Mouse (Mus musculus) heart, adult 2 months (tissue): ENCODE measurements at regions not wholly inside any gene's neighbourhood (a gene's known extent, or its start where the extent isn't known, plus 50 kb on each side); places are given as distances from the start of the nearest gene placed in this dataset.

Experiments used
- DNase-seq, 2 experiments: peaks; one replicate each; pipeline ENCODE4 v3.0.0; 2021
- H3K27ac ChIP-seq: fragments of 200-600 bp; 2 replicates; pipeline ENCODE4 v1.8.1; 2022
- H3K27me3 ChIP-seq: fragments of 200-500 bp; 2 replicates; pipeline ENCODE4 v1.6.1; 2012; ENCODE audit warnings: mild to moderate bottlenecking, low read length, inconsistent platforms, mixed read lengths; ENCODE audit not compliant: control insufficient read depth, insufficient read depth
- H3K36me3 ChIP-seq: fragments of 200-500 bp; 2 replicates; pipeline ENCODE4 v1.6.1; 2012; ENCODE audit warnings: low read length, inconsistent platforms; ENCODE audit not compliant: control insufficient read depth, insufficient read depth
- H3K4me1 ChIP-seq: fragments of 200-500 bp; 2 replicates; pipeline ENCODE4 v1.6.1; 2011; ENCODE audit warnings: low read length; ENCODE audit not compliant: control insufficient read depth, insufficient read depth
- H3K4me3 ChIP-seq: fragments of 200-600 bp; 2 replicates; pipeline ENCODE4 v1.8.1; 2022
- H3K79me2 ChIP-seq: fragments of 200-500 bp; replicated peaks from 2 replicates; pipeline ENCODE4 v1.6.1; 2012; ENCODE audit warnings: mild to moderate bottlenecking, inconsistent platforms, low read length, moderate library complexity, mixed read lengths; ENCODE audit not compliant: control insufficient read depth, insufficient read depth
- H3K9ac ChIP-seq: fragments of 200-500 bp; 2 replicates; pipeline ENCODE4 v1.6.1; 2012; ENCODE audit warnings: low read depth, mild to moderate bottlenecking, control low read depth, inconsistent platforms, low read length, mixed read lengths
- CTCF ChIP-seq: fragments of 200-600 bp; IDR thresholded peaks from 2 replicates; pipeline ENCODE4 v1.8.1; 2022; ENCODE audit warnings: antibody characterized with exemption, mild to moderate bottlenecking, moderate library complexity
- EP300 ChIP-seq: fragments of 200-500 bp; IDR thresholded peaks from 2 replicates; pipeline ENCODE4 v1.6.1; 2011; ENCODE audit warnings: low read depth, low read length, control low read depth; ENCODE audit not compliant: insufficient read depth
- POLR2A ChIP-seq: fragments of 200-500 bp; IDR thresholded peaks from 2 replicates; pipeline ENCODE4 v1.6.1; 2011; ENCODE audit warnings: mild to moderate bottlenecking, low read depth, low read length, control low read depth; ENCODE audit not compliant: insufficient read depth
- WGBS: fragments of 180-500 bp; shearing (Covaris S2); methylation state at CpG from one replicate; pipeline ENCODE4 v1.1.7; 2018; 5-methylcytosine and 5-hydroxymethylcytosine counted together
- intact Hi-C: fragments of 180-260 bp; cut with DNase I; formaldehyde crosslinking; loops from one replicate; pipeline ENCODE4 v1.15.1; 2025

DNA sequence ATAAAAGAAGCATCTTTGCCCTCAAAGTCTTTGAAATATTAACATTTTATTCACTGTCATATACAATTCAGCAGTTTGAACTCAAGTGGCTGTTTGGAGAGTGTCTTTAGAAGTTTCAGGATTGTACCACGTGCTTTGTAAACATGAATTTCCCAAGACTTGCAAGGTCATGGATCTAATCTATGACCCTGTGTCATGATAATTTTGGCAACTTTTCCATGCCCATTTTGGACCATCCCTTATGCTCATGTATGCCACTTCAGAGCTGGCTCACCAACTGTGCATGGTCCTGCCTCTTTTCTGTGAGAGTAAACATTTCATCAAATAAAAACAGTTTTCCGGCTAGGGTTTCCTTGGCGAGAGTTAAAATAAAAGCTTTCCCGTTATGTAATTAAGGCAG, 347.1 kb upstream of the Zeb2 start:
- intact Hi-C loops = no loop called here

GRCm38 (mm10) chr2:45459410-45459809, 342.2 kb upstream of the Zeb2 start:
- intact Hi-C loops = no loop called here
- Histone ChIP-seq H3K27me3 (no peaks in the 10 kb centered on the region), H3K4me3 (no peak overlapping the region), H3K27ac (no peak overlapping the region), H3K4me1 (no peaks in the 10 kb centered on the region), H3K79me2 (no peaks in the 10 kb centered on the region), H3K36me3 (no peaks in the 10 kb centered on the region), H3K9ac (no peak overlapping the region)
- no peak for DNase-seq
- no peak for TF ChIP-seq EP300
- no peak for TF ChIP-seq POLR2A
- no peak for TF ChIP-seq CTCF

More for the DNA sequence above, 347.1 kb upstream of the Zeb2 start:
- Histone ChIP-seq H3K79me2 (no peaks in the 10 kb centered on the region), H3K36me3 (no peaks in the 10 kb centered on the region), H3K4me3 (no peak overlapping the region), H3K9ac (no peak overlapping the region), H3K27ac (no peak overlapping the region), H3K27me3 (no peaks in the 10 kb centered on the region), H3K4me1 (no peaks in the 10 kb centered on the region)
- WGBS = 83% methylated on average over 4 of the region's 4 CpGs
- TF ChIP-seq CTCF (no peak), POLR2A (no peak), EP300 (no peak)
- DNase-seq = no peak

- Histone ChIP-seq H3K36me3 (no peaks in the 10 kb centered on the region), H3K9ac (no peak overlapping the region), H3K27me3 (no peaks in the 10 kb centered on the region), H3K4me1 (no peaks in the 10 kb centered on the region), H3K27ac (no peak overlapping the region), H3K4me3 (no peak overlapping the region), H3K79me2 (no peaks in the 10 kb centered on the region)
- intact Hi-C loops = no loop called here
- 87% methylated on average over 2 of the region's 2 CpGs for WGBS
- no peak for DNase-seq
- TF ChIP-seq EP300 = no peak
- TF ChIP-seq CTCF = no peak
- no peak for TF ChIP-seq POLR2A
These were observed 337.6 kb upstream of the Zeb2 start for GRCm38 (mm10) chr2:45454811-45455210.

DNA sequence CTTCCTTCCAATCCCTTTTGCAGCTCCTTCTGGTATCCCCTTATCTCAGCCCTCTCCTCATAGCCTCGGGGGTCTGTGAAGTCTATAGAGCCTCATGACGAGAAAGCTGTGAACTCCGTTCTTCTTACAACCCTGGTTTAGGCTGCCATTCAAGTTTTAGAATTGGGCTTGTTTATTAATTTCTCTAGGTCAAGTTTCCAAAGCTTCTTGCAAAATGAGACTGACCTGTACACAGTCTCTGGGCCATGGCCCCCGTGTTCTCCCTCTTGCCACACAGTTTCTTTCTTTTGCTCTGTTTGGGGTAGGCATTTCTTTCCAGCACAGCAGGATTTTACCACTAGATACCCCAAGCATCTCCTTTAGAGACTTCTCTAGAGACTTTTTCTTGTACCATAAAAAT, 322.0 kb upstream of the Zeb2 start:
- WGBS = 78% methylated on average over 4 of the region's 4 CpGs
- no peaks in the 10 kb centered on the region for H3K36me3 ChIP-seq
- no peak overlapping the region for H3K27ac ChIP-seq
- no peak for TF ChIP-seq EP300
- no peak for TF ChIP-seq CTCF
- TF ChIP-seq POLR2A = no peak
- no peaks in the 10 kb centered on the region; the same call in 1 of the 2 replicates for H3K4me1 ChIP-seq
- no peak for DNase-seq
- H3K79me2 ChIP-seq = no peaks in the 10 kb centered on the region
- no peak overlapping the region for H3K4me3 ChIP-seq
- no peaks in the 10 kb centered on the region for H3K27me3 ChIP-seq
- intact Hi-C loops = no loop called here
- no peak overlapping the region for H3K9ac ChIP-seq

GRCm38 (mm10) chr2:45438739-45439138, 321.5 kb upstream of the Zeb2 start:
- WGBS = 85% methylated on average over 9 of the region's 9 CpGs
- DNase-seq = no peak
- Histone ChIP-seq H3K36me3 (no peaks in the 10 kb centered on the region), H3K27ac (no peak overlapping the region), H3K4me1 (no peaks in the 10 kb centered on the region; the same call in 1 of the 2 replicates), H3K27me3 (no peaks in the 10 kb centered on the region), H3K79me2 (no peaks in the 10 kb centered on the region), H3K9ac (no peak overlapping the region), H3K4me3 (no peak overlapping the region)
- intact Hi-C loops = no loop called here
- TF ChIP-seq EP300 (no peak), CTCF (no peak), POLR2A (no peak)

DNA sequence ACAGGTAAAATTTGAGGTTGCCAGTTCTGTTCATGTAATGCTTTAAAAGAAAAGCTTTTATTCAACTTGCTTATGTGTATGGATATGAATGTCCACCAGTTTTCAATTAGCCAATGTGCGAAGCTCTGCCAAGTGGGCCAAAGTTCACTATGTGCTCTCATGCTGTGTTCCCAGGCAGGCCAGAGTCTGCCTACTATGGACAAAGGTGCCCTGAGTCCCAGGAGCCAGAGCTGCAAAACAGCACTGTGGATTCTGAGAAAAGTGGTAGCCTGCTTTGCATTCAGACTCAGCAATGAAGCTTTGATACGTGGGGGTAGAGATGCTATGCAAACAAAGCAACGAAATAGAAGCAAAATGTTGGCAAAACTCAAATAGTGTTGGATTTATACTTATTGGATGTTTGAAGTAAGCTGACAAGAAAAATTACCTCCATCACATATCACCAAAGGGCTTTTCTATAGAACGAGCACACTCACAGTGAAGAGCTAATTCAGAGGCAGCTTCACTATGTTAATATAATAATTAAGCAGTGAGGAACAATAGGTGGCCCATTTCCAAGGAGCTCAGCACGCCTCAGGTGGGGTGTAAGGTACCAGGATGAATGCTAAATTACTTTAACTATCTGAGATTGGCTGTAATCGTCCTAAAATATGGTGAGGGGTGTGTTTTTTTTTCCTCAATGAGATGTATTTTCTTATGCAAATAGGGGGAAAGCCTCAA, 318.2 kb upstream of the Zeb2 start:
- peak; percentile 50 to 66 for DNase-seq
- Histone ChIP-seq H3K4me1 (no peaks in the 10 kb centered on the region; the same call in 1 of the 2 replicates), H3K27me3 (no peaks in the 10 kb centered on the region), H3K27ac (peak overlapping the region; percentile 11; the same call in 1 of the 2 replicates), H3K36me3 (no peaks in the 10 kb centered on the region), H3K79me2 (no peaks in the 10 kb centered on the region), H3K4me3 (no peak overlapping the region), H3K9ac (no peak overlapping the region)
- intact Hi-C loops = no loop called here
- 63% methylated on average over 6 of the region's 6 CpGs for WGBS
- TF ChIP-seq CTCF (no peak), EP300 (no peak), POLR2A (no peak)
